Mouse (Mus musculus): ENCODE measurements around the gene Col11a2.

GRCm38 (mm10) chr17:34057224-34057623 is 18.0 kb downstream of the Col11a2 start:
- TF ChIP-seq CTCF (IDR thresholded peaks at IDR 0.05; ENCODE audit: insufficient read depth, low read length): no peak
- no peak for TF ChIP-seq POLR2A (IDR thresholded peaks at IDR 0.05; ENCODE audit: borderline replicate concordance, extremely low read depth, low read depth, low read length)

Measured in lung, adult 2 months (tissue).